23 mouse cellular contexts compared by ENCODE assay signal in genomic region chr6:66913355-66913754, GRCm38 (mm10).
"Had no signal": no experiment of that assay in that cellular context is flagged by ENCODE, and none has a peak within 500 bp of the region (broad histone marks: within the 10 kb centered on the region; RNA-seq: fewer than 3 reads in every experiment).

No protein-coding gene starts in this region.

- H3K9me3 ChIP-seq: limb, embryonic 13.5 days; liver, embryonic 12.5 days; liver, embryonic 15.5 days; lung, embryonic 15.5 days; megakaryocyte, embryonic 14.5 days; midbrain, embryonic 10.5 days; midbrain, embryonic 13.5 days; neural tube, embryonic 13.5 days had no signal

- H3K27me3 ChIP-seq: limb, embryonic 13.5 days; liver, embryonic 12.5 days; liver, embryonic 15.5 days; lung, embryonic 15.5 days; megakaryocyte, embryonic 14.5 days; midbrain, embryonic 13.5 days; neural tube, embryonic 13.5 days had no signal

- DNase-seq: kidney, postnatal 36 days; layer of hippocampus, postnatal 36 days; left cerebral cortex, postnatal 4 days; liver; lung, adult 18-20 months; lung, postnatal 10 days; lung, postnatal 36 days; retina, postnatal 1 day; thymus, adult 2 months; thymus, postnatal 14 days; thymus, postnatal 4 days had no signal

- H3K4me1 ChIP-seq: midbrain, embryonic 13.5 days had no signal

- H3K4me3 ChIP-seq: left cerebral cortex, adult 2 months; limb, embryonic 13.5 days; liver, embryonic 12.5 days; liver, embryonic 15.5 days; lung, embryonic 15.5 days; megakaryocyte, embryonic 14.5 days; midbrain, embryonic 10.5 days; midbrain, embryonic 13.5 days; myocyte; neural tube, embryonic 13.5 days had no signal

- ATAC-seq: liver, embryonic 12.5 days; midbrain, embryonic 13.5 days; midbrain, embryonic 16.5 days had no signal

- H3K27ac ChIP-seq: left cerebral cortex, adult 2 months; limb, embryonic 13.5 days; liver, embryonic 12.5 days; liver, embryonic 15.5 days; lung, embryonic 15.5 days; midbrain, embryonic 10.5 days; midbrain, embryonic 13.5 days; neural tube, embryonic 13.5 days; stomach, postnatal 0 days had no signal

- H3K4me2 ChIP-seq: limb, embryonic 13.5 days; liver, embryonic 12.5 days; liver, embryonic 15.5 days; lung, embryonic 15.5 days; midbrain, embryonic 13.5 days; neural tube, embryonic 13.5 days had no signal

- H3K36me3 ChIP-seq: liver, embryonic 15.5 days; lung, embryonic 15.5 days; midbrain, embryonic 10.5 days; midbrain, embryonic 13.5 days; neural tube, embryonic 13.5 days had no signal

- H3K9ac ChIP-seq: limb, embryonic 13.5 days; liver, embryonic 12.5 days; liver, embryonic 15.5 days; lung, embryonic 15.5 days; midbrain, embryonic 13.5 days; neural tube, embryonic 13.5 days had no signal
